Mouse (Mus musculus): ENCODE measurements around the gene Rab35.

DNA sequence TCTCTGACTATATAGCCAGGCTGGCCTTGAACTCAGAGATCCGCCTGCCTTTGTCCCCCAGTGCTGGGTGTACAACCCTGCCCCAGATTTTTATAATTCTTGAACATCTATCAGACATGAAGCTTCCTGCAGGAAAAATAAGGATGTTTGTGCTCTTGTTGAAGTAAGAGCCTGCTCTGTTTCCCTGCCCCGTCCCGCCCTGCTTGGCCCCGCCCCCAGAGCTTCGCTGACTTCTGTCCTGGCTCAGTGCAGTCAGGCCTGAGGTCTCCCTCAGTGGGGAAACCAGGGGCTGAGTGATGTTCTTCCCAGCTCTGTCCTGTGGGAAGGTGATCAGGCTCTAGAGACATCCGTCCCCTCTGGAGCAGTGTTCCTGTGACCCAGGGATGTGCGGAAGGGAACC is 9.0 kb upstream of the Rab35 start:
- TF ChIP-seq CTCF (conservative IDR thresholded peaks at IDR 0.05; ENCODE audit: insufficient read depth, insufficient read length, low read depth, low read length) (no peak), POLR2A (IDR thresholded peaks at IDR 0.05; ENCODE audit: low read depth, low read length) (no peak)
